Mouse (Mus musculus): ENCODE results near the gene Cnnm4.

Cnnm4 gene

GRCm38 (mm10) chr1:36545382-36545781 is 74.0 kb downstream of the Cnnm4 start:
- DNase-seq (ENCODE audit: low spot score) = peak; percentile 75

DNA sequence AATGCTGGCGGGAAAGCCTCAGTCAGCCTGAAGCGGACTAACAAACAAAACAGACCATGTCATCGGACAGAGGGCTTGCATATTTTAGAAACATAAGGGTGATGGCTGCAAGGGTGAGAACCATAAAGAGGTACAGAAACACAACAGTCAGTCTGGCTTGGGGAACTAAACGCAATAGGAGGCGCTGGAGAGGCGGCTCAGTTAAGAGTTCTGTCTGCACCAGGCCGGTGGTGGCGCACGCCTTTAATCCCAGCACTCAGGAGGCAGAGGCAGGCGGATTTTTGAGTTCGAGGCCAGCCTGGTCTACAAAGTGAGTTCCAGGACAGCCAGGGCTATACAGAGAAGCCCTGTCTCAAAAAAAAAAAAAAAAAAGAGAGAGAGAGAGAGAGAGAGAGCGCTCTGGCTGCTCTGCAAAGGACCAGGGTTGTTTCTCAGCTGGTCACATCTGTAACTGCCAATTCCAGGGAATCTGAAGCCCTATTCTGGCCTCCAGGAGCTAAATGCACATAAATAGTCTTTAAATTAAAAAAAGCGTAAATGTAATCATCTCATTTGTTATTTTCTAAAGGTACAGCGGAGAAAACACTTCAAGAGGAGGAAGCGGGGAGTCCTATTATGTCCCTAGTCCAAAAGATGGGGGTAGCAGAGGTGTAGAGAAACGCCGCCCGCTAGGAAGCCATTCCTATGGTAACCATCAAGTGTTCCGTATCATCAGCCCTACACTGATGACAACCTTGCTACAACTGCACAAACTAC is 74.6 kb downstream of the Cnnm4 start:
- no peak for DNase-seq (ENCODE audit: low spot score)

DNA sequence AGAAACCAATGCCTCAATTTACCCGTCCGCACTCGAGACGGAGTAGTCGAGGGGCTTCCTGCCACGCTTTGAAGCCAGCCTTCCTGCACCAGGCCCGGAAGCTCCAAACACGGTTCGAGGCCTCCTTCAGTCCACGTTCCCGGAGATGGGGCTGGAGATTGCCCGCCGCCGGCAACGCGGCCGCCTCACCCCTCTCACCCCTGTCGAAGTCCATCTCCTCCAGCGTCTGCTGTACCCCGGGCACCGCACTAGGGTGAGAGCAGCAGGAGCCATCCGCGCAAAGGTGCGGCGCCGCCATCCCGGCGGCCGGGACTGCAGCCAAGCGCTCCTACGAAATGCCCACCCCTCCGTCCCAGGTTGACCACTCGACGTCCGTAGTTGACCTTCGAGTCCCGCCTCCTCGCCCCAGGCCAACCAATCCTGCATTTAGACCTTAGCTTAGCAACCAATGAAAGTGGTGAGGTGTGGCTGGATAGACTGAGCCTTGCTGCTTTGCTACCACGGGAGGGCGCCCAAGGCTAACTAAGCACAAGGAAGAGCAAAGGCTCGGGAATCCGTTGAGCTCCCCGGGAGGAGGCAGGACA is 75.6 kb downstream of the Cnnm4 start, which contains the start of gene Ankrd39:
Ankrd39 (minus strand) TSS at position 558 of the 584 bp plus-strand sequence.
- peak; percentile 98 for DNase-seq (ENCODE audit: low spot score)

GRCm38 (mm10) chr1:36547981-36548598 is 76.7 kb downstream of the Cnnm4 start:
- DNase-seq (ENCODE audit: low spot score) = peak; percentile 67

- no peak for DNase-seq (ENCODE audit: low spot score)
Observed at GRCm38 (mm10) chr1:36548771-36549170, 77.4 kb downstream of the Cnnm4 start.

DNA sequence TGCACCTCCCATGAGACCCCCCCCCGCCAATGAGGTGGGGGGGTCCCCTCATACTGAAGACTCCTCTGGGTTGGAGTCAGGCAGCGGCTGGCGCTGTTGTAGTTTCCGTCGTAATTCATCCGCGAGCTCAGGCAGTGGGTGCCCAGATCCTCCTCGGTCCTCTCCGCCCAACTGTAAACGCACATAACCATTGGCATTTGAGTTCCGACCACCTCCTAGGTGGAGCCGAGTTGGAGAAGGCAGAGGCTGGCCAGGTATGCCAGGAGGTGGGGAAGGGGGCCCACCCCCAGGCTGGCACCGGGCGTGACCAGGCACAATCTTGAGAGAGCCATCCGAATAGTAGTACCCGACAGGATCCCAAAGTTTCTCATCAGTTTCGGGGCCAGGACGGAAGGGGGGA is 78.1 kb downstream of the Cnnm4 start:
- no peak for DNase-seq (ENCODE audit: low spot score)

- DNase-seq (ENCODE audit: low spot score) = no peak
Observed at GRCm38 (mm10) chr1:36550075-36550863, 78.8 kb downstream of the Cnnm4 start.

DNA sequence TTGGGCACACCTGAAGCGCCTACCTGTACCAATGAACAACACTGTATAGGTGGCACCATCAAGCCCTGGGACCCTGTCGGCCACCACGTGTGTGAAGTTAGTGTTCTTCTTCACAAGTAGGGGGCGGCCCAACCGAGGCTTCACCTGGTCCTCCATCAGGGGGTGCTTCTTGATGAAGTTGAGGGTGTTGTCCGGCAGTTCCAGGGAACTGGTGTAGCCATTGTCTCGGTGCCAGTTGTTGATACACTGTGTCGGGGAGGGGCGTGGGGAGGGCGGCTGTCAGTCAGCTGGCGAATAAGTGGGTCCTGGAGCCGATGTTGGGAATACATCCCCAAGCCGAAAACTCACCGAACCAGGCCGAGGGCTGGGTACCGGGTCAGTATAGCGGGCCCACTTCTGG is 80.5 kb downstream of the Cnnm4 start:
- no peak for DNase-seq (ENCODE audit: low spot score)

- no peak for DNase-seq (ENCODE audit: low spot score)
Observed at GRCm38 (mm10) chr1:36552506-36552905, 81.1 kb downstream of the Cnnm4 start.

GRCm38 (mm10) chr1:36554633-36555399 is 83.4 kb downstream of the Cnnm4 start:
- no peak for DNase-seq (ENCODE audit: low spot score)

DNA sequence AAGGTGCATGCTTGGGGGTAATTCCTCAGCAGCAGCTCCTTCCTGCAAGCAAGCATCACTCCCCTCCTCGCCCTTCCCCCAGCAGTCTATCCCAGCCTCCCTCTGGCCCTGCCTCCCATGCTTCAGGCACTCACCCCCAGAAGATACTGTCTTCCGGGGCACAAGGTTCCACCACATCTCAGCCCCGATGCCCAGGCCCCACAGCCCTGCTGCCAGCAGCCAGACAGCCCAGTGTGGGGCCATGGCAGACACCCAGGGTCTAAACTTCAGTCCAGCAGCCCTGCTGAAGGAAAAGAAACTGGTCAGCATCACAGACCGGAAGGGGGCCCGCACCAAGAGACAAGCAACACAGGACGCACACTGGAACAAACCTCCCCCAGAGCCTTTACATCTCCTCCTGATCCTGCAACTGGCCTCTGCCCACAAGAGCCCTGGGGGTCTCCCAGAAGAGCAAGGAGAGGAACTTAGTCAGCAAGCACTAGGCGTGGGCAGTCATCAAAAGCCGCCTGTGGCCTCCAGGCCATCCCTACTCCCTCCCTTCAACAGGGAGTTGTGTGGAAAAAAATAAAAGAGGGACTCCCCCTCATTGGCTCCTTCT is 84.5 kb downstream of the Cnnm4 start:
- no peak for DNase-seq (ENCODE audit: low spot score)

GRCm38 (mm10) chr1:36556553-36557456 is 85.4 kb downstream of the Cnnm4 start:
- DNase-seq (ENCODE audit: low spot score) = peak; percentile 85

GRCm38 (mm10) chr1:36557457-36558011 is 86.1 kb downstream of the Cnnm4 start:
- DNase-seq (ENCODE audit: low spot score) = peak; percentile 76
